Mouse (Mus musculus) cerebellum, adult (tissue): ENCODE measurements around the gene Asic4.

ENCODE experiments used
- ATAC-seq: cut with Nextera tagmentation; 2 replicates; pipeline ENCODE4 v1.9.2; 2017; ENCODE audit warnings: mild to moderate bottlenecking, moderate library complexity, mixed read lengths; ENCODE audit not compliant: insufficient number of reproducible peaks, low FRiP score, low TSS enrichment

Asic4 gene

GRCm38 (mm10) chr1:75450314-75451005, at the start of gene Asic4:
Gene Asic4, plus strand, starts transcription at chr1:75450436.
- ATAC-seq: no peak

- ATAC-seq: no peak
These were observed 49.6 kb upstream of the Asic4 start for GRCm38 (mm10) chr1:75400493-75401115.

GRCm38 (mm10) chr1:75405547-75405946, 44.7 kb upstream of the Asic4 start:
- ATAC-seq: no peak

- no peak for ATAC-seq
These were observed 44.1 kb upstream of the Asic4 start for GRCm38 (mm10) chr1:75406173-75406572.

- ATAC-seq: no peak
These were observed 43.2 kb upstream of the Asic4 start for GRCm38 (mm10) chr1:75407056-75407455.

GRCm38 (mm10) chr1:75408210-75408609, 42.0 kb upstream of the Asic4 start:
- no peak for ATAC-seq

- ATAC-seq: no peak
These were observed 40.3 kb upstream of the Asic4 start for GRCm38 (mm10) chr1:75409950-75410349.

GRCm38 (mm10) chr1:75412196-75412595, 38.0 kb upstream of the Asic4 start:
- no peak for ATAC-seq

- peak; percentile 67; the same call in 1 of the 2 replicates for ATAC-seq
These were observed 36.5 kb upstream of the Asic4 start for GRCm38 (mm10) chr1:75413749-75414148.

- ATAC-seq: no peak
These were observed 28.4 kb upstream of the Asic4 start for GRCm38 (mm10) chr1:75421794-75422193.

- ATAC-seq: no peak
These were observed 27.9 kb upstream of the Asic4 start for GRCm38 (mm10) chr1:75422216-75422822.

- no peak for ATAC-seq
These were observed 27.3 kb upstream of the Asic4 start for GRCm38 (mm10) chr1:75422823-75423471.

GRCm38 (mm10) chr1:75423780-75424390, 26.4 kb upstream of the Asic4 start:
- ATAC-seq: no peak

- no peak for ATAC-seq
These were observed 24.3 kb upstream of the Asic4 start for GRCm38 (mm10) chr1:75425796-75426471.

GRCm38 (mm10) chr1:75435475-75436328, 14.5 kb upstream of the Asic4 start, which contains the start of gene Gmppa:
Gene Gmppa, plus strand, starts transcription at chr1:75435930.
- peak; percentile 73 for ATAC-seq

- no peak for ATAC-seq
These were observed 11.5 kb upstream of the Asic4 start for GRCm38 (mm10) chr1:75438782-75439181.

GRCm38 (mm10) chr1:75440661-75441060, 9.6 kb upstream of the Asic4 start:
- ATAC-seq: 0 out of 2 replicates have a peak, but pooled peaks have one; percentile 1

GRCm38 (mm10) chr1:75441471-75441996, 8.7 kb upstream of the Asic4 start:
- ATAC-seq: no peak

- no peak for ATAC-seq
These were observed 8.1 kb upstream of the Asic4 start for GRCm38 (mm10) chr1:75442171-75442570.
